Mouse (Mus musculus) heart, embryonic 15.5 days (tissue): ENCODE results near the gene Olfr123. TPM values are rescaled to one million over a fixed set of nuclear protein-coding genes. Genes with fewer than 3 reads are reported as not detected.

Experiments
- ATAC-seq: fragments of 200-750 bp; cut with Nextera tagmentation; replicated peaks from 2 replicates; pipeline ENCODE4 v1.8.0; 2017; ENCODE audit warnings: low read depth, moderate TSS enrichment; ENCODE audit not compliant: insufficient number of reproducible peaks, insufficient read depth, low FRiP score
- H3K27ac ChIP-seq: fragments of 300-500 bp; sonication (generic); 2 replicates; pipeline ENCODE4 v1.5.1; 2015; ENCODE audit warnings: mild to moderate bottlenecking, inconsistent platforms
- H3K27me3 ChIP-seq: fragments of 300-500 bp; sonication (generic); 2 replicates; pipeline ENCODE4 v1.6.1; 2015; ENCODE audit warnings: inconsistent platforms
- H3K36me3 ChIP-seq: fragments of 300-500 bp; sonication (generic); 2 replicates; pipeline ENCODE4 v1.6.1; 2015; ENCODE audit warnings: mild to moderate bottlenecking, inconsistent platforms
- H3K4me1 ChIP-seq: fragments of 300-500 bp; sonication (generic); replicated peaks from 2 replicates; pipeline ENCODE4 v1.6.1; 2015; ENCODE audit warnings: inconsistent platforms
- H3K4me2 ChIP-seq: fragments of 300-500 bp; sonication (generic); 2 replicates; pipeline ENCODE4 v1.6.1; 2015; ENCODE audit warnings: inconsistent platforms, mild to moderate bottlenecking, moderate library complexity
- H3K4me3 ChIP-seq: fragments of 300-500 bp; sonication (generic); 2 replicates; pipeline ENCODE4 v1.5.1; 2015; ENCODE audit warnings: mild to moderate bottlenecking, inconsistent platforms
- H3K9ac ChIP-seq: fragments of 300-500 bp; sonication (generic); 2 replicates; pipeline ENCODE4 v1.6.1; 2015; ENCODE audit warnings: mild to moderate bottlenecking, inconsistent platforms
- H3K9me3 ChIP-seq: fragments of 300-500 bp; sonication (generic); replicated peaks from 2 replicates; pipeline ENCODE4 v1.6.1; 2016; ENCODE audit warnings: inconsistent platforms
- WGBS: fragments of 180-500 bp; shearing (Covaris S2); methylation state at CpG from one replicate; pipeline ENCODE4 v1.1.7; 2015; ENCODE audit warnings: mixed read lengths; 5-methylcytosine and 5-hydroxymethylcytosine counted together
- polyA plus RNA-seq: library from polyadenylated mRNA; unstranded; fragments of >200 nt; fragmentation: Nextera tagmentation; extraction: Ambion mirVana; gene quantifications from 2 replicates; pipeline ENCODE4 v1.2.1, GENCODE M21; 2015

The Olfr123 gene
- not detected in 2 replicates for polyA plus RNA-seq

DNA sequence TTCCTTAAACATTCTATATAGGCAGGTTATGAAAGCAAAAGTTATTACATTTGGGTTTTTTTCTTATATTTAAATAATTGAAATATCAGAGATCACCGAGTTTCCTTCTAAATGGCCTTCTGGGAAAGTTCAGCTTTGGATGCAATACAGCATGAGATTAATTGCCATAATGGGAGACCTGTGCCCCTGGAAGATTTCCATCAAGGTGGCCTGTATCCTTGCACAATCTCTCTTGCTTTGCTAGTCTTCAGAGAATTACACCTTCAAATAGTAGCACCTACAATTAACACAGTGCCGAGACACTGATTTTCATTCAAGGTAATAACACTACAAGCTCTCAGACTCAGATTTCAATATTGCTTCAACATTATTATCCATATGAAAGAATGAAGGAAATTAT, at the start of gene Olfr123:
Gene Olfr123 (plus strand): TSS at position 301 of the 400 bp plus-strand sequence.
- Histone ChIP-seq H3K36me3 (no peaks in the 10 kb centered on the region), H3K4me2 (no peak within 1 kb of the TSS), H3K9me3 (no peaks in the 10 kb centered on the region), H3K27me3 (no peaks in the 10 kb centered on the region), H3K4me3 (no peak within 1 kb of the TSS), H3K4me1 (no peaks in the 10 kb centered on the region), H3K27ac (no peak within 1 kb of the TSS), H3K9ac (no peak within 1 kb of the TSS)
- ATAC-seq, result no peak
- 87% methylated on average over 2 of the region's 2 CpGs for WGBS

GRCm38 (mm10) chr17:37768307-37768706, 25.0 kb upstream of the Olfr123 start, which contains the start of gene Olfr122:
Gene Olfr122 (plus strand): TSS chr17:37768607.
- H3K4me1 ChIP-seq, result no peaks in the 10 kb centered on the region

DNA sequence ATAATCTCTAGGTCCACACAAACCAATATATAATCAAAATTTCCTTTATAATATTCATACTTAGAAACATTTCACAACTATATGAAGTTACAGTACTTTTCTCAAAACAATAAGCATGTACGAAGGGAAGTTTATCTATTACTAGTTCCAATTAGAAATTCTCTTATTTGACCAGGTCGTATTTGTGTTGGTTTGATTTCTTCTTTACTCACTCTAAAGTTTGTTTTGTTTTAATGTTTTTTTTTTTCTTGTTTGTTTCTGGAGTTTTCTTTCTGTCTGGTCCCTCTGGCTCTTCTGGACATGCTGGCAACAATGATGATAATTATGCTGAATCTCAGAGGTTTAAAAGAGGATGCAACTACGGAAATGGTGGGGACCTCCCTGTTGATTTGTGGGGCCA, 6.3 kb downstream of the Olfr123 start, which contains the start of gene Olfr124:
Gene Olfr124 (plus strand): TSS at position 301 of the 400 bp plus-strand sequence.
- H3K9me3 ChIP-seq, result no peaks in the 10 kb centered on the region

More at GRCm38 (mm10) chr17:37768307-37768706, 25.0 kb upstream of the Olfr123 start, which contains the start of gene Olfr122:
- no peaks in the 10 kb centered on the region for H3K27me3 ChIP-seq
- H3K4me2 ChIP-seq, result no peak within 1 kb of the TSS
- no peak within 1 kb of the TSS for H3K4me3 ChIP-seq
- WGBS, result 77% methylated on average over 4 of the region's 4 CpGs
- no peaks in the 10 kb centered on the region for H3K36me3 ChIP-seq
- no peak for ATAC-seq
- H3K27ac ChIP-seq, result no peak within 1 kb of the TSS
- no peak within 1 kb of the TSS for H3K9ac ChIP-seq
- H3K9me3 ChIP-seq, result no peaks in the 10 kb centered on the region

DNA sequence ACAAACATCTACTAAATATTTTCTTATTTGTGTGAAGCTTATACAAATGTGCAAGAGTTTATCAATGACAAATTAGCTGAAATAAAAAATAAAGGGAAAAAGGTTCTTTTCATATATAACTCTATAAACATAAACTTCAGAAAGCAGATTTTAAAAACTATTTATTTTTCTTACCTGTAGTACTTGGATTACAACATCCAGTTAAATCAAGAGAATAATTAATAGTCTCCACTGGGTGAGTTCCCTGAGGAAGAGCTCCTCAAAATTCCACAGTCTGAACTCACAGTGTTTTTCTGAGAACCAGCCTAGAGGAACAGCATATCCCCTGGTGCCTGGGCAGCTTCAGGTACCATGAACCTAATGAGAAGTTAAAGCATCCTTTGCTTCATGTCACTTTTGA, 39.3 kb downstream of the Olfr123 start, which contains the start of gene Olfr125:
Gene Olfr125 (plus strand): TSS at position 301 of the 400 bp plus-strand sequence.
- Histone ChIP-seq H3K36me3 (no peaks in the 10 kb centered on the region), H3K27me3 (no peaks in the 10 kb centered on the region), H3K4me2 (no peak within 1 kb of the TSS), H3K9ac (no peak within 1 kb of the TSS), H3K9me3 (no peaks in the 10 kb centered on the region), H3K4me1 (no peaks in the 10 kb centered on the region), H3K4me3 (no peak within 1 kb of the TSS), H3K27ac (no peak within 1 kb of the TSS)
- no peak for ATAC-seq

More for the DNA sequence above, 6.3 kb downstream of the Olfr123 start, which contains the start of gene Olfr124:
- H3K36me3 ChIP-seq, result no peaks in the 10 kb centered on the region
- no peaks in the 10 kb centered on the region for H3K27me3 ChIP-seq
- 73% methylated on average over 3 of the region's 3 CpGs for WGBS
- H3K27ac ChIP-seq, result no peak within 1 kb of the TSS
- H3K4me1 ChIP-seq, result no peaks in the 10 kb centered on the region
- no peak within 1 kb of the TSS for H3K4me2 ChIP-seq
- H3K4me3 ChIP-seq, result no peak within 1 kb of the TSS
- no peak for ATAC-seq
- no peak within 1 kb of the TSS for H3K9ac ChIP-seq

DNA sequence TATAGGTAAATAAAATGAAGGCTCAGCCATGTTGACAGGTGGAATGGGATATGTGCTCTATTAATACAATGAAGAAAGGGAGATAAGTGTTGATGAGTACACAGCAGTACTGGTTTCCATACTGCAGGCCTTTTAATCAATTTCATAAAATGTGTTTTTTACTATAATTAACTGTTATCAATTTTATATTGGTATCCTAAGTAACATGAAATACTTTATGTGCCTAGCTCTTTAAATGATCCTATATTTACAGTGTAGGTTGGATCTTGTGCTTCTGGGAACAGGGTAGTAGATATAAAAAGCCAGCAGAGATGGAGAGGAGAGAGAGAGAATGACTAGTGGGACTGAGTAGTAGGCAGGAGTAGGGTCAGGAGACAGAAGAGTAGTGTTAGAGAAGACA, 53.9 kb downstream of the Olfr123 start, which contains the start of gene Olfr126:
Gene Olfr126 (plus strand): TSS at position 301 of the 400 bp plus-strand sequence.
- no peaks in the 10 kb centered on the region for H3K27me3 ChIP-seq
- no peak for ATAC-seq

More for the DNA sequence above, 53.9 kb downstream of the Olfr123 start, which contains the start of gene Olfr126:
- H3K27ac ChIP-seq, result no peak within 1 kb of the TSS
- H3K4me3 ChIP-seq, result no peak within 1 kb of the TSS
- H3K4me2 ChIP-seq, result no peak within 1 kb of the TSS
- no peaks in the 10 kb centered on the region for H3K36me3 ChIP-seq
- no peak within 1 kb of the TSS for H3K9ac ChIP-seq
- no peaks in the 10 kb centered on the region for H3K9me3 ChIP-seq
- no peaks in the 10 kb centered on the region for H3K4me1 ChIP-seq

Other genes with a start within 250 kb of the Olfr123 start
- not detected in 2 replicates for gene Olfr112, start 224.1 kb upstream of the Olfr123 start, polyA plus RNA-seq
- not detected in 2 replicates for gene Olfr113, start 215.9 kb upstream of the Olfr123 start, polyA plus RNA-seq
- not detected in 2 replicates for gene Olfr114, start 200.8 kb upstream of the Olfr123 start, polyA plus RNA-seq
- not detected in 2 replicates for gene Olfr115, start 166.4 kb upstream of the Olfr123 start, polyA plus RNA-seq
- not detected in 2 replicates for gene Olfr116, start 166.3 kb upstream of the Olfr123 start, polyA plus RNA-seq
- gene Olfr117, start 129.7 kb upstream of the Olfr123 start, polyA plus RNA-seq, result not detected in 2 replicates
- gene Olfr118, start 126.5 kb upstream of the Olfr123 start, polyA plus RNA-seq, result not detected in 2 replicates
- not detected in 2 replicates for gene Olfr119, start 97.0 kb upstream of the Olfr123 start, polyA plus RNA-seq
- not detected in 2 replicates for gene Olfr120, start 71.7 kb upstream of the Olfr123 start, polyA plus RNA-seq
- not detected in 2 replicates for gene Olfr121, start 44.7 kb upstream of the Olfr123 start, polyA plus RNA-seq
- not detected in 2 replicates for gene Olfr122, start 24.9 kb upstream of the Olfr123 start, polyA plus RNA-seq
- gene Olfr124, start 6.4 kb downstream of the Olfr123 start, polyA plus RNA-seq, result not detected in 2 replicates
- not detected in 2 replicates for gene Olfr125, start 39.4 kb downstream of the Olfr123 start, polyA plus RNA-seq
- not detected in 2 replicates for gene Olfr126, start 54.0 kb downstream of the Olfr123 start, polyA plus RNA-seq
- gene Olfr127, start 106.9 kb downstream of the Olfr123 start, polyA plus RNA-seq, result not detected in 2 replicates
- not detected in 2 replicates for gene Olfr128, start 127.0 kb downstream of the Olfr123 start, polyA plus RNA-seq
- not detected in 2 replicates for gene Olfr761, start 159.6 kb downstream of the Olfr123 start, polyA plus RNA-seq